Comparison of ENCODE assay signal across 31 mouse cellular contexts in the genomic region with DNA sequence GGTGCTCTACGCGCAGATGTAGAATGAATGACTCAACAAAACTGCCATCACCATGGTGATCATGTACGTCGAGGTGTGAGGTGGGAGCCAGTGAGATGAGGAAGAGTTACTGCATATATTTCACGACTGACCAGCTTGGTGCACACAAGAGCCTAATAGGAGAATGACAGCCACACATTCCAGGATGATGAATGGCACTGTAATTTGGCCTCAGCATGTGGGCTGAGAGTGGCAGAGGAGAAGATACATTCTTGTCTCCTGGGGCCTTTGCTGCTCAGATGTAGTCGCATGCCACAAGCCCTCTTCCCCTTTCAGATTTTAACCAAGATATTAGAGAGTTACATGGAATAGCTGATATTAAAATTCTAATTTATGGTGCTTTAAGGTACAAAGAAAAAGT.
DNase-seq lines count a peak whose midpoint lies in the region; ATAC-seq lines count a peak whose summit lies in the region.
"Had no signal": no experiment of that assay in that cellular context is flagged by ENCODE, and none has a peak within 500 bp of the region (broad histone marks: within the 10 kb centered on the region; RNA-seq: fewer than 3 reads in every experiment).

No protein-coding gene starts in this region.

- H3K9me3 ChIP-seq in hindbrain, embryonic 10.5 days, result no peaks in the 10 kb centered on the region
- no peaks in the 10 kb centered on the region for H3K9me3 ChIP-seq in hindbrain, embryonic 12.5 days (replicated peaks)
- no peaks in the 10 kb centered on the region for H3K9me3 ChIP-seq in neural tube, embryonic 15.5 days (replicated peaks)
- H3K9me3 ChIP-seq: embryonic facial prominence, embryonic 13.5 days; forebrain, embryonic 12.5 days; heart, embryonic 12.5 days; limb, embryonic 13.5 days; lung, embryonic 15.5 days had no signal

- no peak overlapping the region for H3K9ac ChIP-seq in hindbrain, embryonic 12.5 days
- H3K9ac ChIP-seq in neural tube, embryonic 15.5 days (replicated peaks), result no peak overlapping the region
- H3K9ac ChIP-seq: embryonic facial prominence, embryonic 13.5 days; forebrain, embryonic 12.5 days; forebrain, postnatal 0 days; heart, embryonic 12.5 days; limb, embryonic 13.5 days; lung, embryonic 15.5 days had no signal

- 62% methylated on average over 6 of the region's 6 CpGs for WGBS in hindbrain, embryonic 10.5 days
- 41% methylated on average over 6 of the region's 6 CpGs for WGBS in hindbrain, embryonic 12.5 days
- 48% methylated on average over 6 of the region's 6 CpGs for WGBS in neural tube, embryonic 15.5 days

- peak; percentile 25 for DNase-seq in hindbrain, embryonic 10.5 days (ENCODE audit: low spot score)
- peak; percentile 30 for DNase-seq in neural tube, embryonic 10.5 days (ENCODE audit: extremely low spot score, low spot score)
- peak; percentile 40 for DNase-seq in embryo, embryonic 11.5 days (ENCODE audit: low read depth, low spot score)
- peak; percentile 84 for DNase-seq in retina, postnatal 1 day
- no peak for DNase-seq in yolk sac, embryonic 10.5 days (ENCODE audit: low spot score)
- DNase-seq: adrenal gland, postnatal 10 days; cerebellum, adult 11-12 months; cerebellum, adult 9-11 months; forebrain, postnatal 0 days; gastrocnemius, postnatal 25 days; heart, adult 18-20 months; heart, postnatal 4 days; kidney, adult 9 months; kidney, postnatal 10 days; right cerebral cortex, postnatal 4 days; thymus, adult 2 months; thymus, postnatal 36 days had no signal

- H3K4me2 ChIP-seq in hindbrain, embryonic 12.5 days (replicated peaks), result no peak overlapping the region
- no peak overlapping the region for H3K4me2 ChIP-seq in neural tube, embryonic 15.5 days
- H3K4me2 ChIP-seq: embryonic facial prominence, embryonic 13.5 days; forebrain, embryonic 12.5 days; heart, embryonic 12.5 days; limb, embryonic 13.5 days; liver, embryonic 11.5 days; lung, embryonic 15.5 days; midbrain, embryonic 11.5 days had no signal

- no peaks in the 10 kb centered on the region for H3K36me3 ChIP-seq in hindbrain, embryonic 10.5 days
- H3K36me3 ChIP-seq in hindbrain, embryonic 12.5 days, result no peaks in the 10 kb centered on the region
- no peaks in the 10 kb centered on the region for H3K36me3 ChIP-seq in neural tube, embryonic 15.5 days
- H3K36me3 ChIP-seq: embryonic facial prominence, embryonic 13.5 days; forebrain, embryonic 12.5 days; heart, embryonic 12.5 days; limb, embryonic 13.5 days; lung, embryonic 15.5 days had no signal

- no peaks in the 10 kb centered on the region for H3K27me3 ChIP-seq in hindbrain, embryonic 10.5 days (ENCODE audit: insufficient read depth, poor library complexity, severe bottlenecking)
- no peaks in the 10 kb centered on the region for H3K27me3 ChIP-seq in hindbrain, embryonic 12.5 days
- H3K27me3 ChIP-seq in neural tube, embryonic 15.5 days (replicated peaks), result no peaks in the 10 kb centered on the region
- H3K27me3 ChIP-seq: embryonic facial prominence, embryonic 13.5 days; forebrain, embryonic 12.5 days; heart, embryonic 12.5 days; limb, embryonic 13.5 days; lung, embryonic 15.5 days had no signal

- H3K4me1 ChIP-seq in hindbrain, embryonic 10.5 days (replicated peaks), result peaks cover 8% of the 10 kb centered on the region; the same call in 1 of the 2 replicates
- H3K4me1 ChIP-seq in hindbrain, embryonic 12.5 days, result peaks cover 7% of the 10 kb centered on the region
- H3K4me1 ChIP-seq in neural tube, embryonic 15.5 days, result no peaks in the 10 kb centered on the region
- H3K4me1 ChIP-seq: embryonic facial prominence, embryonic 13.5 days; forebrain, embryonic 12.5 days; heart, embryonic 12.5 days; limb, embryonic 13.5 days; lung, embryonic 15.5 days had no signal

- no peak overlapping the region for H3K27ac ChIP-seq in hindbrain, embryonic 10.5 days
- no peak overlapping the region for H3K27ac ChIP-seq in hindbrain, embryonic 12.5 days
- H3K27ac ChIP-seq in neural tube, embryonic 15.5 days (replicated peaks), result no peak overlapping the region
- H3K27ac ChIP-seq: embryonic facial prominence, embryonic 13.5 days; forebrain, embryonic 12.5 days; limb, embryonic 13.5 days; lung, embryonic 15.5 days had no signal

- no peak overlapping the region for H3K4me3 ChIP-seq in hindbrain, embryonic 10.5 days
- H3K4me3 ChIP-seq in hindbrain, embryonic 12.5 days, result no peak overlapping the region
- no peak overlapping the region for H3K4me3 ChIP-seq in neural tube, embryonic 15.5 days (replicated peaks)
- H3K4me3 ChIP-seq: embryonic facial prominence, embryonic 13.5 days; erythroblast, embryonic 14.5 days; forebrain, embryonic 12.5 days; heart, embryonic 12.5 days; limb, embryonic 13.5 days; lung, embryonic 15.5 days had no signal

- ATAC-seq in hindbrain, embryonic 12.5 days (ENCODE audit: low FRiP score), result no peak
- ATAC-seq in neural tube, embryonic 15.5 days (ENCODE audit: low FRiP score), result no peak
- no peak for ATAC-seq in erythroid progenitor cell, adult 5-6 weeks (replicated peaks; ENCODE audit: low FRiP score, poor library complexity, severe bottlenecking)
- ATAC-seq: activated CD4-positive, CD25-positive, alpha-beta regulatory T cell, adult 4 months; CD4-positive, CD25-positive, alpha-beta regulatory T cell, adult 4 months; forebrain, postnatal 0 days; intestine, postnatal 0 days had no signal
